In the genomic region with DNA sequence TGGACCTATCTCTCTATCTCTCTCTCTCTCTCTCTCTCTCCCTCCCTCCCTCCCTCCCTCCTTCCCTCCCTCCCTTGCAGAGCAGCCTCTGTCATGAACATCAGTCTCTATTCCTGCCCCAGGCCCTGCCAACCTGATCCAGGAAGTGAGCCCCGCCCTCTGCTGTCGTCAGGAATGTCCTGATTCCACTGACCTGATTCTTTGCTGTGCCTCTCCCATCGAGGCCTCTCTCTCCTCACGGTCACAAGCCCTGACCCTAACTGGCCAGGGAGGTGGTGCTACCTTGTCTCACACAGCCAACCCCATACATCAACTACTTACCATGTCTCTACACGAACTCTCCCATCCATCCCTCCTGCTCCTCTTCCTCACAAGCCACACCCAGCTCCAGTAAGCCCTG, we compare ENCODE assay signal across 21 mouse cellular contexts. TPM values are rescaled to one million over a fixed set of nuclear protein-coding genes. Genes with fewer than 3 reads are reported as not detected.
DNase-seq lines count a peak whose midpoint lies in the region; ATAC-seq and TF ChIP-seq lines count a peak whose summit lies in the region.
"Had no signal": no experiment of that assay in that cellular context is flagged by ENCODE, and none has a peak within 500 bp of the region (broad histone marks: within the 10 kb centered on the region; RNA-seq: fewer than 3 reads in every experiment).

No protein-coding gene starts in this region.

- no peak overlapping the region for H3K4me3 ChIP-seq in gastrocnemius, adult 2 months
- H3K4me3 ChIP-seq in liver, embryonic 15.5 days (replicated peaks), result no peak overlapping the region
- H3K4me3 ChIP-seq: embryonic facial prominence, embryonic 13.5 days; forebrain, embryonic 15.5 days; hindbrain, embryonic 13.5 days; limb, embryonic 13.5 days had no signal

- no peak overlapping the region for H3K4me2 ChIP-seq in liver, embryonic 15.5 days
- H3K4me2 ChIP-seq: embryonic facial prominence, embryonic 13.5 days; forebrain, embryonic 15.5 days; hindbrain, embryonic 13.5 days; limb, embryonic 13.5 days; midbrain, embryonic 11.5 days had no signal

- H3K9me3 ChIP-seq in liver, embryonic 15.5 days (replicated peaks), result no peaks in the 10 kb centered on the region
- H3K9me3 ChIP-seq: embryonic facial prominence, embryonic 13.5 days; forebrain, embryonic 15.5 days; hindbrain, embryonic 13.5 days; limb, embryonic 13.5 days had no signal

- WGBS in liver, embryonic 15.5 days (ENCODE audit: insufficient replicate concordance), result 38% methylated on average over 5 of the region's 5 CpGs

- H3K36me3 ChIP-seq in liver, embryonic 15.5 days (replicated peaks), result no peaks in the 10 kb centered on the region
- H3K36me3 ChIP-seq: embryonic facial prominence, embryonic 13.5 days; forebrain, embryonic 15.5 days; G1E; hindbrain, embryonic 13.5 days; limb, embryonic 13.5 days had no signal

- no peak overlapping the region for H3K9ac ChIP-seq in liver, embryonic 15.5 days
- H3K9ac ChIP-seq: embryonic facial prominence, embryonic 13.5 days; forebrain, embryonic 15.5 days; hindbrain, embryonic 13.5 days; limb, embryonic 13.5 days had no signal

- TF ChIP-seq CTCF in gastrocnemius, adult 2 months (IDR thresholded peaks at IDR 0.05), result no peak

- ATAC-seq in liver, embryonic 15.5 days (ENCODE audit: insufficient read depth), result no peak
- ATAC-seq: activated CD4-positive, CD25-positive, alpha-beta regulatory T cell, adult 4 months; forebrain, embryonic 15.5 days; inflammation-experienced regulatory T-cells, adult 6 months had no signal

- H3K27ac ChIP-seq in gastrocnemius, adult 2 months, result peak overlapping the region; percentile 70
- H3K27ac ChIP-seq in liver, embryonic 15.5 days (replicated peaks), result peak overlapping the region; percentile 16; the same call in 1 of the 2 replicates
- H3K27ac ChIP-seq: embryonic facial prominence, embryonic 13.5 days; forebrain, embryonic 15.5 days; hindbrain, embryonic 13.5 days; limb, embryonic 13.5 days had no signal

- H3K4me1 ChIP-seq in liver, embryonic 15.5 days (replicated peaks), result peaks cover 21% of the 10 kb centered on the region; the same call in 1 of the 2 replicates
- H3K4me1 ChIP-seq: forebrain, embryonic 15.5 days had no signal

- DNase-seq in gastrocnemius, adult 2 months, result peak; percentile 53
- no peak for DNase-seq in gastrocnemius, postnatal 14 days
- DNase-seq in liver, result no peak
- DNase-seq in urinary bladder, postnatal 14 days (ENCODE audit: low spot score), result peak; percentile 44
- DNase-seq in urinary bladder, adult 2 months (ENCODE audit: low spot score), result no peak
- no peak for DNase-seq in left cerebral cortex, adult 8-10 months (ENCODE audit: low spot score in 2 of 2)
- DNase-seq: cerebellum, adult 11 months; cerebellum, postnatal 10 days; heart, postnatal 10 days; kidney, postnatal 4 days; layer of hippocampus, adult 9-11 months; right cerebral cortex, postnatal 25 days had no signal

- no peaks in the 10 kb centered on the region for H3K27me3 ChIP-seq in liver, embryonic 15.5 days
- H3K27me3 ChIP-seq: embryonic facial prominence, embryonic 13.5 days; forebrain, embryonic 15.5 days; hindbrain, embryonic 13.5 days; limb, embryonic 13.5 days had no signal

- intact Hi-C loops in gastrocnemius, adult 2 months (cut with DNase I), result no loop called here
- intact Hi-C loops in gastrocnemius, postnatal 14 days (cut with DNase I; ENCODE audit: low total_unique reads), result no loop called here

RNA-seq across cellular contexts. Expression of a gene that starts 33.3 kb away (rescaled TPM):
- 10 to 100 TPM; 59.2 to 65.5 TPM for total RNA-seq in gastrocnemius, adult 2 months (2021)
- 10 to 100 TPM; 25.2 to 26.5 TPM for total RNA-seq in gastrocnemius, postnatal 14 days (2021)
- 9.2 and 10.2 TPM in 2 replicates for polyA plus RNA-seq in liver, embryonic 15.5 days (2015; fragmentation: Nextera tagmentation; extraction: Ambion mirVana)
- polyA plus RNA-seq in urinary bladder, adult 2 months (2012; rRNA removed), result 16.7 and 21.2 TPM in 2 replicates
- 100 to 1,000 TPM; 112 to 137 (median 119) TPM for total RNA-seq in left cerebral cortex, adult 8-10 months (2022)

Comparison
In these comparisons a context has a peak if more than half of its experiments do, and no peak if none do; other contexts are left out.
1. DNase-seq: peak in gastrocnemius, adult 2 months (single experiment) and urinary bladder, postnatal 14 days (single experiment); none in gastrocnemius, postnatal 14 days (single experiment), liver (single experiment), urinary bladder, adult 2 months (single experiment) and left cerebral cortex, adult 8-10 months (0 of 2).